Mouse (Mus musculus) spleen, postnatal 10 days (tissue): ENCODE data around the gene Slc5a8.

ENCODE experiments used
- DNase-seq, 2 experiments: peaks; one replicate each; pipeline ENCODE4 v3.0.0; 2021 to 2022; ENCODE audit warnings: low spot score in 2 of 2

Slc5a8 gene

GRCm38 (mm10) chr10:88885632-88886090, at the start of gene Slc5a8:
Gene Slc5a8 (plus strand): TSS chr10:88885992.
- no peak for DNase-seq

DNA sequence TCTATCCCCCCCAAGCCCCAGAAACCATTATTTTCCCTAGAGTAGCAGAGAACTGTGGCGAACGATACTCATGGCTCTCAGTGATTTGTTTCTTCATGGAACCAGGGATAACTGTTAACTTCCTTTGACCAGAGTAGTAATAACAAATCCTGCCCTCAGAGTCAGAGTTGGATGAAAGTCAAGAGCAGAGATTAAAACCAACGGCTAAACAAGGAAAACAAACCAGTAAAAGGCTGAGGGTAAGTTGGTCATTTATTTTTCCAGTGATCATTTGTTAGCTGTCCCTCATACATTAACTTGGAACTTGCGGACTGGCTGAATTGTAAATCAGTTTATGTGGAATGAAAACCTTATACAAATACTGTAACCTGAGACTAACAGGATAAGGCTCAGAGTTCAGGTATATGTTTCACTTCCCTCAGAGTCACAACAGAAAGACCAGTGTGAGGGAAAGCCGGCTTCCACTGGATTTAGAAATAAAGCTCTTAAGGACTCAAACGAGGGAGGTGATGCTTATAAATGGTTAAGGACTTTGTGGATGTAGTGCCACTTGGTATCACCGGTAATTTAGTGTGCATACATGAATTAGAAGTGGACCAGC, 36.8 kb upstream of the Slc5a8 start:
- DNase-seq = no peak

GRCm38 (mm10) chr10:88849976-88850375, 35.8 kb upstream of the Slc5a8 start:
- DNase-seq = no peak

DNA sequence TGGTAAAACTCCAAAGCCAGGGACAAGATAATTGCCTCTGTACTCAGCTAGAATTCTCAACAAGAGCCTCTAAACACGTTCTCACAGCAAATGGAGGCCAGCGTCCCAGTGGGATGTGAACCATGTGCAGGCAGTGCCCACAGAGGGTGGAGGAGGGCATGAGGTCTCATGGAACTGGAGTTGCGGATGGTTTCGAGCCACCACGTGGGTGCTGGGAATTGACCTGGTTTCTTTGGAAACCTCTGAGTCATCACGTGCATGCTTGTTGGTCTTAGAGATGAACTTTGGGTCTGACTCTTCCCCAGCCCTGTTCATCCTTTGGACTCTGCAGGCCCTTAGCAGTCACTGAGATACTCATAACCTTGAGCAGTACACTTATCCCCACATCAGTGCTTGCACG, 32.5 kb upstream of the Slc5a8 start:
- no peak for DNase-seq

DNA sequence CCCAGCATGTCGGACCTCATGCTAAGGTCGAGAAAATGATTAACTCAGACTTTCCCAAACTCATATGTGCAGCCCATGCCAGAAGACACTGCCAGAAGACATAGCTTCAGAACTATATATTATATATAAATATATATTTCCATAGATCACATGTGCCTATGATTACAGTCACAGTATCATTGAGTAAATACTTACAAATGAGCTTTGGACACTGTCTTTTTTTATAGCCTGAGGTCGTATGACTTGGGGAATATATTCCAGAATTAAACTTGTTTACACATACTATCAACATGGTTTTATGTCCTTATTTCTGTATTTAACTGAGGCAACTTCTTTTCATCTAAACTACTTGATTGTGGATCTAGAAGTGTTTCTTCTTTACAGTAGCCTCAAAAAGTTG, 24.9 kb upstream of the Slc5a8 start:
- no peak for DNase-seq

- no peak for DNase-seq
These were observed 24.4 kb upstream of the Slc5a8 start for GRCm38 (mm10) chr10:88861416-88861815.

- DNase-seq = no peak
These were observed 23.5 kb upstream of the Slc5a8 start for GRCm38 (mm10) chr10:88862293-88862692.

GRCm38 (mm10) chr10:88866017-88866416, 19.8 kb upstream of the Slc5a8 start:
- DNase-seq = no peak

DNA sequence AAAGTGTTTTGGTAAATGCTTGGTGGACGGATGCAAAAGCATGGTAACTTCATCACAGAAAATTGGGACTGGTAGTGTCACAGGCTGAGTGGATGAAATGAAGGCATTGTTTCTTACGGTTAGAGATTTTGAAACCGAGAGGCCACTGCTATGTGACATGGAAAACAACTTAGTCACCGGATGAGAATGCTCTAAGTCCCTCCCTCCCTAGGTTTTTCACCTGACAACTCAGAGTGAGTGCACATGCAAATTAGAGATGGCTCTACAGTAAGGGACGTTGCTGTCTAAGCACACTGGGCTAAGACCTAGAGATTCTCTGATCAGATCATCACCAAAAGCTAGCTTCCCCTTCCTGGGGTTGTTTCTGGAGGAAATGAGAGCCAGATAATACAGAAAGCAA, 10.9 kb upstream of the Slc5a8 start:
- DNase-seq = no peak

- DNase-seq = no peak
These were observed 8.4 kb upstream of the Slc5a8 start for GRCm38 (mm10) chr10:88877421-88877820.

DNA sequence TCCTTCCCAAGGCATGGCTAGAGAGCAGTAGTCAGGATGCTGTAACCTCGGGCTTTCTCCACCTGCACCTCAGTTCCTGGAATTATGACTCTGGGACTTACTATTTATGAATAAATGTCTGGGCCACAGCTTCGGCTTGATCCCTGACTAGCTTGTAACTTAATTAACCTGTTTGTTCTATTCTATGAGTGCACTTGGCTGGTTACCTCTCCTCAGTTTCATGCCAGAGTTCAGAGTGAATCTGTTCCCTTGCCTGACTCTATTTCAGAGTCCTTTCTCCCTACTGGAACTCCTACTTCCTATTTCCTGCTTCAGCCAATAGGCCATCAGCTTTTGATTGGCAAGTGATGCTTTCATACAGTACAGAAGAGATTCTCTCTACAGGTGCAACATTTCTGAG, 2.1 kb upstream of the Slc5a8 start:
- no peak for DNase-seq

DNA sequence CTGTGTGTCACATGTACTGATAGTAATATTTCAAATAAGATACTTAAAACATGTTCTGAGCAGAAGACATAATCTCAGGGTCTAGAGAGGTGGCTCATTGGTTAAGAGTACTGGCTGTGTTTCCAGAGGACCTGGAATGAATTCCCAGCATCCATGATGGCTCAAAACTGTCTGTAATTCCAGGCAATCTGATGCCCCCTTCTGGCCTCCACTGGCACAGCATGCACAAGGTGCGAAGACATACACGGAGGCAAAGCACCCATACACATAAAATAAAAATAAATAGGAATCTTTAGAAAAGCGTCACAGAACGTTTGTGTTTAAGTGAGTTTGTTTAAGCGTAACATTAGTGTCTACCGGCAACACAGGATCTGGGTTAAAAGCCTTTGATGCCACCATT, 956 bp upstream of the Slc5a8 start:
- DNase-seq = no peak

GRCm38 (mm10) chr10:88886114-88886513, 322 bp downstream of the Slc5a8 start:
- DNase-seq = no peak

- DNase-seq = no peak
These were observed 2.6 kb downstream of the Slc5a8 start for GRCm38 (mm10) chr10:88888376-88888775.

GRCm38 (mm10) chr10:88891410-88891809, 5.6 kb downstream of the Slc5a8 start:
- DNase-seq = no peak

- no peak for DNase-seq
These were observed 6.8 kb downstream of the Slc5a8 start for GRCm38 (mm10) chr10:88892560-88893087.

GRCm38 (mm10) chr10:88897032-88897431, 11.2 kb downstream of the Slc5a8 start:
- no peak for DNase-seq

DNA sequence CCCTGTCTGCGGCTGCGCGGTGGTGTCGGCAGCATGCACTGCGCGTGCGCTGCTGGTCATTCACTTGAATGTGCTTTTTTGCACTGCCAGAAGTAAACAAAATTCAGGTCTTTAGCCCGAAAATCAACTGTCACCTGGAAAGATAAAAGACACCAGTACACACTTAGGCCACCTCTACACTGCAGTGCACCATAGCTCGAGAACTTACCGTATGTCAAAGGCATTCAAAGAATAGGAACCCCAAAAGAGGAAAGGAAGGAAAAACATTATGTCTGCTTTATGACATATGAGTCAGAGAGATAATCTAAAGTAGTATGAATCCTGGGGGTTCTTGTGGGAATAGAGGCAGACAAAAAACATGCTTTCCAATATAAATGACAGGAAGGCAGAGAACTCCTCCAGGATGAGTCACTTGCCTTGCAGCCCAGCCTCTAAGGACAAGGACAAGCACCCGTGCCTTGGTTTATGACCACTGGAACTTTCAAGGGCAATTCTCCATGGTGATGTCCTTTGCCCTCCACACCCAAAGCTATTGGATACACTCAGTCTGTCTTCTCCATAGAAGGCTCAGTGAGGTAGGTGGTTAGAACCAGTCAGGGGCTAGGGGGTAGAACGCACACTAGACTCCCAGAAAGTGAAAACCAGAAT, 64.0 kb downstream of the Slc5a8 start:
- DNase-seq = no peak

GRCm38 (mm10) chr10:88950297-88950653, 64.5 kb downstream of the Slc5a8 start:
- DNase-seq = no peak

GRCm38 (mm10) chr10:88960791-88961190, 75.0 kb downstream of the Slc5a8 start:
- no peak for DNase-seq

- no peak for DNase-seq
These were observed 82.8 kb downstream of the Slc5a8 start for GRCm38 (mm10) chr10:88968586-88968985.

- DNase-seq = no peak
These were observed 85.3 kb downstream of the Slc5a8 start for GRCm38 (mm10) chr10:88970951-88971725.

GRCm38 (mm10) chr10:88978932-88979331, 93.1 kb downstream of the Slc5a8 start:
- DNase-seq = no peak
